Mouse (Mus musculus) C2C12 (cell line): ENCODE results near the gene Shisal1.

Source experiments
- MAX ChIP-seq: IDR thresholded peaks from one replicate; pipeline ENCODE4 v1.6.1; 2011; ENCODE audit warnings: mild to moderate bottlenecking, control low read depth
- MYOG ChIP-seq: IDR thresholded peaks from one replicate; pipeline ENCODE4 v1.6.1; 2011; ENCODE audit not compliant: control insufficient read depth, insufficient read length; ENCODE audit errors: extremely low read depth
- USF1 ChIP-seq: IDR thresholded peaks from one replicate; pipeline ENCODE4 v1.6.1; 2011; ENCODE audit warnings: low read depth, mild to moderate bottlenecking, control low read depth, moderate library complexity

- no peak for TF ChIP-seq MAX
- no peak for TF ChIP-seq MYOG
- TF ChIP-seq USF1 = no peak
Measured at GRCm38 (mm10) chr15:84351342-84351741, 95.6 kb downstream of the Shisal1 start.
